Mouse (Mus musculus): ENCODE measurements around the gene Myo10.

Myo10 gene

DNA sequence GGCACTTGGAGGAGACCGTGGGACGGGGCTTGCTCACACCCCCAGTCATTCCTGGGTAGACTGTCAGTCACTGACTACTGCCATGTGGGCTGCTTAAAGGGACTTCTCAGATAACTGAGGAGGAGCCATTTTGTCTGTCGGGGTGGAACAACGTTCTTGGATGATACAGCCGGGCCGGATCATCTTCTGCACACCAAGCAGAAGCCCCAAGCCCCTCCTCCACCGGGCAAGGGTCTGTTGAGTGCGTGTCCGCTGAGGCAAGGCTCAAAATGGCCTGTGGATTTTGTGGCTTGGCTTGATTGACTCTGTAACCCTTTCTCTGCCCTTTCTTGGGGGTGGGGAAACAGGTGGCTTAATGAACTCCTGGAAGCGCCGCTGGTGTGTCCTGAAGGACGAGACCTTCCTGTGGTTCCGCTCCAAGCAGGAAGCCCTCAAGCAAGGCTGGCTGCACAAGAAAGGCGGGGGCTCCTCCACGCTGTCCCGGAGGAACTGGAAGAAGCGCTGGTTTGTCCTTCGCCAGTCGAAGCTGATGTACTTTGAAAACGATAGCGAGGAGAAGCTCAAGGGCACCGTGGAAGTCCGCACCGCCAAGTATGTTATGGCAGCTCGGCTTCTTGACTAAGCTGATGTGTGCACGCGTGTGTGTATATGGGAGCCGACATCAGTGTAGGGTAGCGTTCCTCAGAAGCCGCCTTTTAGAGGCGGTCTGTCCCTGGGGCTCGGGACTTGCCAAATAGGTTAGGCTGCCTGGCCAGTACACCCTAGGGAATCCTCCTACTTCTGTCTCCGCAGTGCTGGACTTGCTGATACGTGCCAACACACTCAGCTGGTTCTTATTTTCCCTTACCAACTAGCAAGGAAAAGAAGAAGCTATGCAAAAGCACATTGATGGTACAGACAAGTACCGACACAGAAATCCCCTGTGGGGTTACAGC lies 163.4 kb downstream of the Myo10 start:
- in situ Hi-C loops (cut with MboI; ENCODE audit: unreplicated experiment in 2 of 2) = no loop called here

GRCm38 (mm10) chr15:25787406-25787805 lies 165.1 kb downstream of the Myo10 start:
- in situ Hi-C loops (cut with MboI; ENCODE audit: unreplicated experiment in 2 of 2) = no loop called here

DNA sequence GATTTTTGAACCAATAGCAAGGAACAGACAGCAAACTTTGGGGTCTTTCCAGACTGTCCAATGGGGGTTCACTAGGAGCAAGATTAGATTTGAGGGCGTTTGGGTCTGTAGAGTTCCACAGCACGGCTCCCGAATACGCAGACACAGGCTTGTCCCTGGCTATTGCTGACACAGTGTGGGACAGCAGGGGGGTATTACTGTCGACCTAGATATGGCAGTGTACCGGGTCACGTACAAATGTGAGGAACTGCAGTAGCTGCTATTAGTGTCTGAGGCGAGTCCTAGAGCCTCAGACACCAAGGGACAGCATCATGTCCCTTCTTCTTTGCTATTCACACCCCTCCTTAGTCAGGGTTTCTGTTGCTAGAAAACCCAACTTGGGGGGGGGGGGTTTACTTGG lies 165.6 kb downstream of the Myo10 start:
- in situ Hi-C loops (cut with MboI; ENCODE audit: unreplicated experiment in 2 of 2) = no loop called here

GRCm38 (mm10) chr15:25788565-25788964 lies 166.2 kb downstream of the Myo10 start:
- in situ Hi-C loops (cut with MboI; ENCODE audit: unreplicated experiment in 2 of 2) = no loop called here

- in situ Hi-C loops (cut with MboI; ENCODE audit: unreplicated experiment in 2 of 2) = no loop called here
Measured at GRCm38 (mm10) chr15:25789241-25789640, 166.9 kb downstream of the Myo10 start.

DNA sequence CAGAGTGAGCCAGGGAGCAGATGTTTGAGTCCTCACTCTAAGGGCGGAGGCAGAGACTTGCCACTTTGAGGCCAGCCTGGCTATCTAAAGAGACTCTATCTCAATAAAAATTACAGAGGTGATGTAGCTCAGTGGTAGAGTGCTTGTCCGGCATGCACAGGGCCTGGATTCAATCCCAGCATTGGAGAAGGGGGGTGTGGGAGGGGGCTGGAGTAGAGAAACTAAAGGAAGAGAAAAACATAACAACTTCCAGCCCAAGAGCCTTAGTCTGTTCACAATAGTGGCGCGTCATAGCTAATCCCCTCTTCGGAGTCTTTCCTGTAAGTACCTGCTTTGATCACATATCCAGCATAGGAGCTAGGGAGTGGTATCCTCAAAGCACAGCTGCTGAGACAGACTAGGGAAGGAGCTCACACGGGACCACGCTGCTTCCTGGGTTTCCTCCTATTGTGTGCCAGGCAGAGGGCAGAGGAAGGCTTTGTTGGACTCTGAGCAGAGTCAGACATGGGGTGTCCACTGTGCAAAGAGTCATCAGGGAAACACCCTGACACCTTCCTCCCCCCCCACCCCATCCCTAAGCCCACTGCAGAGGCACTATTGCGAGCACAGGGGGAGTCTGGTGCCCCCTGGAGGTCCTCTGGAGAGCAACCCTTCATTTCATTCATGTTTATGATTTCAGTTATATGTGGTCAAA lies 169.5 kb downstream of the Myo10 start:
- in situ Hi-C loops (cut with MboI; ENCODE audit: unreplicated experiment in 2 of 2) = no loop called here

GRCm38 (mm10) chr15:25794123-25794522 lies 171.8 kb downstream of the Myo10 start:
- in situ Hi-C loops (cut with MboI; ENCODE audit: unreplicated experiment in 2 of 2) = no loop called here

- in situ Hi-C loops (cut with MboI; ENCODE audit: unreplicated experiment in 2 of 2) = no loop called here
Measured at GRCm38 (mm10) chr15:25795496-25795895, 173.2 kb downstream of the Myo10 start.

GRCm38 (mm10) chr15:25796353-25796752 lies 174.0 kb downstream of the Myo10 start:
- in situ Hi-C loops (cut with MboI; ENCODE audit: unreplicated experiment in 2 of 2) = no loop called here

- in situ Hi-C loops (cut with MboI; ENCODE audit: unreplicated experiment in 2 of 2) = no loop called here
Measured at GRCm38 (mm10) chr15:25797179-25797578, 174.9 kb downstream of the Myo10 start.

DNA sequence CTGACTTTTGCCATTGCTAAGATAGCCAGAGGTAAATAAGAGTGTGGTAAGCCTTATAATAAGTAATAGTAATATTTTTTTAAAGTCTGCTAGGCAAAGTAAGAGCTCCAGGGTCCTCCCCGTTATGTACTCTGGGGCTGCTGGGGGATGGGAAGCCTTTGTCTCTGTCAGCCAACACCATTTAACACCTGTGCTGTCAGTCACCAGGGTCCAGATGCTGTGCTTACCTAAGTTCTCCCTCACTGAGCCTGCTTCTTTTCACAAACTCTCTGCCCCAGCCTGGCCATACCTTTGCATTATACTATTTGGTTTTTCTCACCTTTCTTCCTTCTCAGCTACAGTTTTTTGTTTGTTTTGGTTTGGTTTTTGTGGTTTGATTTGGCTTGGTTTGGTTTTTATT lies 175.6 kb downstream of the Myo10 start:
- in situ Hi-C loops (cut with MboI; ENCODE audit: unreplicated experiment in 2 of 2) = no loop called here

DNA sequence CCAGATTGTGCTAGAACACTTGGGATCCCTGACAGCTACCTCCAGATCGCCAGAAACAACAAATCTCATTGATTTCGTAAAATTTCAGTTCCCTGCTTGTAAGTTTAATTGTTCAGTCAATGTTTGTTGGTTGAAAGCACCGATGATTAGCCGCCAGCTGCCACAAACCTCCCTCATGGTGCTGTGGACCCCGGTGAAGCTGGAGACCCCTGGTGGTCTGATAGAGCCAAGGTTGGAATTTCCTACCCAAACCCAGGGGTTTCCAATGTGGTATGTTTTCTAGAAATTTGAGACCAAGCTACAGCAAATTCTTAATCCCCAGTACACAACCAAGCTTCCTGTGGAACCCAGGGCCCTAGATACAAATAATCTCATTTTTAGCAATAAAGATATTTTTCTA lies 179.4 kb downstream of the Myo10 start:
- in situ Hi-C loops (cut with MboI; ENCODE audit: unreplicated experiment in 2 of 2) = loop anchor here (10.0 kb wide), 2 partner anchors 93 to 173 kb away; no protein-coding TSS in a partner anchor

GRCm38 (mm10) chr15:25802194-25802593 lies 179.9 kb downstream of the Myo10 start:
- in situ Hi-C loops (cut with MboI; ENCODE audit: unreplicated experiment in 2 of 2) = loop anchor here (10.0 kb wide), 2 partner anchors 93 to 173 kb away; no protein-coding TSS in a partner anchor

DNA sequence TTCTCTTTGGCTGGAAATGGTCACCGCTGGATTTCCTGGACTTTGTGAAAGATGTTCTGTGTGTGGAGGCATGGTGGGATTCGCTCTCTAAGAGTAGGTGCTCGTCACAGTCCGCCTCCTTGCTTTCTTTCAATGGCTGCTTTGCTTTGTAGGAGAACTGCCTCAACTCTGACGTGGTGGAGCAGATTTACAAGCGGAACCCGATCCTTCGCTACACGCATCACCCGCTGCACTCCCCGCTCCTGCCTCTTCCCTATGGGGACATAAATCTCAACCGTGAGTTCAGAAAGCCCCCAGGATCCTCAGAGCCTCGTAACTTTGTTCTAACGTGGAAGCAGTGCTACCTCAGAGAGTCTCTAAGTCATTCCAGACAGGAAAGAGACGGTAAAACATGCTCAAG lies 180.8 kb downstream of the Myo10 start:
- in situ Hi-C loops (cut with MboI; ENCODE audit: unreplicated experiment in 2 of 2) = loop anchor here (10.0 kb wide), 2 partner anchors 92 to 172 kb away; no protein-coding TSS in a partner anchor

DNA sequence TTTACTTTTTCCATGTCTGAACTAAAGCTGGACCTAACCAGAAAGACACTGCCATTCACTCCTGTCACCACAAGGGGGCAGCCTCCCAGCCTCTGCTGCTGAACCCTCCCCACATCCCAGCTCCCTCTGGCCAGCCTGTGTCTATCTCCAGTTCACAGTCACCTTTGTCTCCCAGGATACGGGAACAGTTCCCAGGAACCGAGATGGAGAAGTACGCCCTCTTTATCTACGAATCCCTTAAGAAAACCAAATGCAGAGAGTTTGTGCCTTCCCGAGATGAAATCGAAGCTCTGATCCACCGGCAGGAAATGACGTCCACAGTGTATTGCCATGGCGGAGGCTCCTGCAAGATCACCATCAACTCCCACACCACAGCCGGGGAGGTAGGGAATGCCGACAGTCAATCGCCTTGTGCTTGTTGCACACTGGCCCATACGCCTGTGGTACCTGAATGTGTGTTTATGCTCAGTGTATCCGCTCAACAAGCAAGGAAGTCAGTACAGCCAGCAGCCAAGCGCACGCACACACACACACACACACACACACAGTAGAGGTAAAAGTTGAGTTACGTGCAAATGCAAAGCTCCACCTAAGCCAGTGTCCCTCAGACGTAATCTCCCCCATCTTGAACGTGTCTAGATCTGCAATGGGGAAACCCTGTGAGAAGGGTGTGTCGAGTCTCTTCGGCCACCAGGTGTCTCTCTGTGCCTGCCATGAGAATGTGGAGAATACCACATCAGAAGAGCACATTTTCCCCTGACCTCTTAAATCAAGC lies 183.2 kb downstream of the Myo10 start:
- in situ Hi-C loops (cut with MboI; ENCODE audit: unreplicated experiment in 2 of 2) = loop anchor here (5.0 to 10.0 kb wide), 4 partner anchors 89 to 522 kb away; no protein-coding TSS in a partner anchor

GRCm38 (mm10) chr15:25806363-25806762 lies 184.0 kb downstream of the Myo10 start:
- in situ Hi-C loops (cut with MboI; ENCODE audit: unreplicated experiment in 2 of 2) = loop anchor here (5.0 to 10.0 kb wide), 4 partner anchors 88 to 521 kb away; no protein-coding TSS in a partner anchor

DNA sequence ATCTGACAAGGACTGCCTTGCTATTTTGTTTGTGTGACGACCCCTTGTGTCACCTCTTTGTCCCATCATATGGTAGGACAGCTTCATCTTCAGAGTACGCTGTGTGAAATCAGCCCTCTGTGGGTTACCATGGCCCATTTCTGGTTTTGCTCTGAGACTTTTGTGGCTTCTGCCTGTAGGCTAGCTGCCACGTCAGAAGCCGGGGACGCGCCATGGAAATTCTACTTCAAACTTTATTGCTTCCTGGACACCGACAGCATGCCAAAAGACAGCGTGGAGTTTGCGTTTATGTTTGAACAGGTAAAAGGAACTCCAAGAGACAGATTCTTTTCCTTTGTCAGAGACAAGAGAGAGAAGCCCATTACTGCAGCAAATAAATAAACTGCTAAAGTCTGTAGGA lies 184.6 kb downstream of the Myo10 start:
- in situ Hi-C loops (cut with MboI; ENCODE audit: unreplicated experiment in 2 of 2) = loop anchor here (5.0 to 10.0 kb wide), 4 partner anchors 88 to 520 kb away; no protein-coding TSS in a partner anchor

GRCm38 (mm10) chr15:25808677-25809460 lies 186.5 kb downstream of the Myo10 start:
- in situ Hi-C loops (cut with MboI; ENCODE audit: unreplicated experiment in 2 of 2) = loop anchor here (5.0 to 10.0 kb wide), 4 partner anchors 86 to 518 kb away; no protein-coding TSS in a partner anchor

- in situ Hi-C loops (cut with MboI; ENCODE audit: unreplicated experiment in 2 of 2) = loop anchor here (5.0 to 10.0 kb wide), 4 partner anchors 85 to 518 kb away; no protein-coding TSS in a partner anchor
Measured at GRCm38 (mm10) chr15:25809669-25810068, 187.3 kb downstream of the Myo10 start.

DNA sequence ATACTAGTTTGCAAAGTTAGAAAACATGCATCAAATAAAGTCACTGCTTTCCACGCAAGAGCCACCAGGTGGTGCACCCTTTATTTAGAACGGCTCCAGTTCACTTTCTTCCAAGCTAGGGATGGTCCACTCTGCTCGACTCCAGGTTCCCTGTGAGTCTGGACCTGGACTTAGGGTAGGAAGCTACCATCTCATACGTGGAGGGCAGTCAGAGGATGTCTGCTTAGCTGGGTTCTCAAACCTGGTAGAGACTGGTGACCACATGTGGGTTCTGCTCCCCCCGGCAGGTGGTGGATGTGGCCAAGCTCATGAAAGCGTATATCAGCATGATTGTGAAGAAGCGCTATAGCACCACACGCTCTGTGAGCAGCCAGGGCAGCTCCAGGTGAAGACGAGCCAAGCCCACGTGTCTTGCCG lies 189.5 kb downstream of the Myo10 start:
- in situ Hi-C loops (cut with MboI; ENCODE audit: unreplicated experiment in 2 of 2) = no loop called here
